Mouse (Mus musculus): Measurements from ENCODE around the gene Serpina6.
"Not testable (repeated sequence)": the region's sequence is repeated elsewhere in the genome, so short reads cannot be mapped to it uniquely, and the experiment has no call there.

Serpina6 gene

DNA sequence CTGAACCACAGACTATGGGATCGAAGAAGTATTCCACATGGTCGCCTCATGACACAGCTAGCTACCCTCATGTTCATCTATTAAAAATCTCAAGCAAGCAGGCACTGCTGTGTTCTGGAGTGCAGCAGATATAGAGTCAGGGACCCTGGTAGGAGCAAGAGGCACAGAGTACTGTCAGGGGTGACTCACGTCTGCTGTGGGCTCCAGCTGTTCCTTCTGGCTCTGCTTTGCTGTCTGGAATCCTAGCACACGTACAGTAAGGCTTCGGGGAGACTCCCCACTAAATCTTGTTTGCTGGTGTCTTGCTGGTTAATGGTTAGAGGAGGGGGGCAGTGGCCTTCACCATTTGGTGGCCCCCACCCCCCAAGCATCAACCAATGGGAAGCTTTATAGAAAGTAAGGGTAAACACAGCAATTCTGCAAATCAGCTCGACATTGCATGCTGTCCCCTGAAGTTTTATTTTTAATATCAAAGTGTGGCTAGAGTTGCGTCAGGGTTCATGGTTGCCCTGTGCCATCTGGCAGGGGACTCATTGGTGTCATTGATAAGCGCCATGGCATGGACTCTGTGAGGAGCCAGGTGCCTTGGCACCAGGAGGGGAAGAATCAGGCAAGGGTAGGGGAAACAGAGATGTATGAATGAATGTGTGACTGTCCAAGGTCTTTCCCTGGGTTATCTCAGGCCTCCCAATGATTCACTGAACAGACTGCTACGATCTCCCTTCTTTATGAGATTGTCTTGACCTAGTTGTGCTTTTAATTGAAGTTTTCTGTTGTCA lies at the start of gene Serpina6:
Serpina6 (minus strand) TSS at position 365 of the 779 bp plus-strand sequence.
- DNase-seq (ENCODE audit: low read depth, low spot score) = no peak

DNA sequence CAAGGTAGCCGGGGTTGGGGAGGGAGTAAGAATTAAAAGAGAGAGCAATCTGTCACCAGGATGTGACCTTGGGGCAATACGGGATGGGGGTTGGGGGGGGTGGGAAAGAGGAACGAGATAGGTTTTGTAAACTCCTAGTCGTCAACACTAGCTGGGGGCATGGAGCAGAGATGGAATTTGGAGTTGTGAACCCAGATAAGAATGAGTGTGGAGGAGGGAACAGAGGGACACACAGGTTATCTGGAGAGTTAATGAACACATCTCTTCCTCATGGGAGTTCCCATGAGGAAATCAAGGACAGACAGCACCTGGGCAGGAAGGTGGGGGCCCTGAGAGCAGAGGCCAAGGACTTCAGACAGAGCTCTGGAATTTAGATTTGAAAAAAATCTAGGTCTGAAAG lies 49.1 kb upstream of the Serpina6 start:
- no peak for DNase-seq (ENCODE audit: low read depth, low spot score)

DNA sequence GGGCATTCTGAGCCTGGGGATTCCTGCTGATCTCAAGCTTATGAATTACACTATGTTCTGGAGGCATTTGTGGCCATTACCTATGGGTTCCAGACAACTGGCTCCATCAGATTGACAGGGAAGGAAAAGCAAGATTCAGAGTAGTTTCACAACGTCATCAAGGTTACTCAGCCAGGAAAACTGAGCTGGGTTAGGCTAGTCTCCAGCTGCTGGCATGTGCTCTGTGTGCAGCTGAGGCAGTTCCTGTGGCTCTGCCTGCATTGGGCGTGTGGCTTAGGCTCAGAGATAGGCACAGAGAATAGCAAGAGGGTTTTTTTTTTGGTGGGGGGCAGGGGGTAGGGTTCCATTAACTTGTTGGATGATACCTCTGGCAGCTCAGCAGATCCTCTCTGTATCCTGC lies 48.5 kb upstream of the Serpina6 start:
- no peak for DNase-seq (ENCODE audit: low read depth, low spot score)

DNA sequence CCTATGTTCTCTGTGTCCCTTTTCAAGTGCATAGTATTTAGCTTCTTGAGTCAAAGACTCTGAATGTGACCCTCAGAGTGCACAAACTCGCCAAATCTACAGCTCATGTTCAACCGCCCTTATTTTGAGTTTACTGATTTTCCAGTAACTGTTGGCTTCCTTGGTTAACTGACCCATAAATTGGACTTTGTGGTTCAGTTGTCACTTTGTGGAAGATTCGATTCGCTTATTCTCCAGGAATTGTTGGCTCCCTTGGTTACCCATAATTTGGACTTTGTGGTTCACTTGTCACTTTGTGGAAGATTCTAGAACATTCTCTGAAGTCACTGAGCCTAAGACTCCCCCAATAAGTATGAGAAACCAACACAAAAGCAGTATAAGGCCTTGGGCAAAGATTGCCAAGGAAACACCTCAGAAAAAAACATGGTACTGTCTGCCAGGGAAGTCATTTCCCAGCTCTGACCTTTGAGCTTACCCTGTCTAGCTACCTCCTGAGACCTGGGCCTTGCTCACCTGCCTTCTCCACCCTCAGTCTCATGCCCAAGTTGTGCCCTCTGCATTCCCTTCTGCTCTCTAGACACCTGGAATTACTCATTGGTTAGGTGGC lies 43.2 kb upstream of the Serpina6 start:
- DNase-seq (ENCODE audit: low read depth, low spot score) = no peak

DNA sequence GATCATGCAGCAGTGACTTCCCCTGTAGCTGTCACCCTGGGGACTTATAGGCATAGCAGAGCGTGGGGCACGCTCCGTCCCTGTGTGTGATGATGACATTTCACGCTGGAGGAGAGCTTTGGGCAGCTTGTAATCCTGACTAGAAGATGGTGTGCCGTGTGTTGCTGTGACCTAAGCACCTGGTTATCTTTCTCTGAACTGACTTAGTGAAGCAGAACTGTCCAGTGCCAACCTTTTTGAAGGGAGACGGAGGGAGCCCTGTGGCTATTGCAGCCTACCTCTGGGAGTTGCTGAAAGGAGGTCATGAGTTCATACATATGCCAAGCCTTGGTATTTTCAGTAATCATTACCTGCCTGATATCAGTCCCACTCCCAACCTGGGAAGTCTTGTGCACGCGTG lies 38.4 kb upstream of the Serpina6 start, which contains the start of gene Serpina1f:
Serpina1f (minus strand) TSS at position 101 of the 400 bp plus-strand sequence.
- DNase-seq (ENCODE audit: low read depth, low spot score) = no peak

DNA sequence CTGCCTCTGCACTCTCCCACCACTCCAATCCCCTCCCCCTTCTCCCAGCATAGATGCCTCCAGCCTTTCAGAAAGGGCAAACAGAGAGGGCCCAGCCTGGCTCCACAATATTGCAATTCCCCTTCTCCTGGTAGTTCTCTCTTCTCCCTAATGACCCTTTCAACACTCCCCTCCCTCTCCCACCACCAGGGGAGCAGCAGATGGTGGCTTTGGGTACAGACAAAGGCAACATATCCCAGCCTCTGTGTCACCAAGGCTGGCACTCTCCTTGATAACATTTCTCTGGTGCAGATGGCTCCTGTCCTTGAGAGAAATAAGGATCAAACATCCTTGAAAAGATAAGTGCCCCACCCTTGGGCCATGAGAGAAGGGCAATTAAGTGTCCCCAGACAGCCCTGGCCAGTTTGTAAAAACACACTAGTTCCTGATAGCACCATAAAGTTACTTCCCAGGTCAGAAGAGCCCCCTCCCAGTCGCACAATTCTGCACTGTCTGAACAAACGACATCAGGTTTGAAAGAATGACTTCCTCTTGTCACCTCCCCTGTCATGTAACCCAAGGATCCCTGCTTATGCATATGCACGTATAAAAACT lies 31.3 kb upstream of the Serpina6 start:
- no peak for DNase-seq (ENCODE audit: low read depth, low spot score)

DNA sequence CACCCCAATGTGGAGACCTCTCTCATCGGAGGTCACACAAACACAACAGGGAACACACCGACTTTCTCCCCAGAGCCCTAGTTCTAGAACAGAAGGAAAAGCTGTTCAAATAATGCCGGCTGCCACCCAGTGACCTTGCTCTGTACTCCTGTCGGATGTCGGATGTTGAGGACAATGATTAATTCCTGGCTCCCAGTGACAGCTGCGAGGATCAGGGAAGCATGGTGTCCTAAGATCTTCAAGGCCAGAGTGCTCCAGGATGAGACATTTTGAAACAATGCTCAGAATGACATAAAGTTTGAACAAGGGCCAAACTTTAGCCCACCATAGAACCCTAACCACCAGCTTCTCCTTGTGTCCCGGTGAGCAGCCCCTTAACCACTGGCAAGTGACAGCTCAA lies 30.0 kb upstream of the Serpina6 start:
- no peak for DNase-seq (ENCODE audit: low read depth, low spot score)

DNA sequence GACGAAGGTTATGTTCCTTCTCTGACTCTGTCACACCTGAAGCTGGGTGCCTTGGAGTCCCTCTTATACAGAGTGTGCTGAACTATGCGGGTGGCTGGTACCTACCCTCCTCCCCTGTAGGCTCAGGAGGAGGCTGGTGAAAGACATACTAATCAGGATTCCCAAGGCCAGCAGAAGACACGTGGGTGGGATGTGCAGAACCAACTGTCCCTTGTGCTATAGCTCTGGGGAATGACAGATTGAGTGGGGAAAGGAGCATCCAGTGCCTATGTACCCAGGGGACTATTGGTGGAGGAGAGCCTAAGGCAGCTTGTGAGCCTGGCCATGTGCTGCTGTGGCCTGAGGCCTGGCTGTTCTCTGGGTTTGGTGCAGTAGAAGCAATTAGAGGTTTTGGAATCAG lies 29.0 kb upstream of the Serpina6 start:
- DNase-seq (ENCODE audit: low read depth, low spot score) = no peak

DNA sequence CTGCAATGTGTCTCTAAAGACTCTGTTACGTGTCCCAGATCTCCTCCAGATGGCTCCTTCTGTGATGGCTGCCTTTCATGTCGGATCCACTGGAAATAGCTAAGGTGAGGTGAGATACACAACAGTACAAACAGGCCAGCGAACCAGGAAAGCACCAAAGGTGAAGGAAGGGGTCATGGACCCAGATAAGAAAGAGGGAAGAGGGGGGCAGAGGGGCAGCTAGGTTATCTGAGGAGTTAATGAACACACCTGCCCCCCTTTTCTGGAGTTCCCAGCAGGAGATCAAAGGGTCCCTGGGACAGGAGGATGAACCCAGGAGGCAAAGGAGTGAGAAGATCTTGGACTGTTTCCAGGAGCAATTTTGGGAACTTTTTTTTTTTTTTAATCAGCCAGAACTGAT lies 28.4 kb upstream of the Serpina6 start:
- DNase-seq (ENCODE audit: low read depth, low spot score) = no peak

DNA sequence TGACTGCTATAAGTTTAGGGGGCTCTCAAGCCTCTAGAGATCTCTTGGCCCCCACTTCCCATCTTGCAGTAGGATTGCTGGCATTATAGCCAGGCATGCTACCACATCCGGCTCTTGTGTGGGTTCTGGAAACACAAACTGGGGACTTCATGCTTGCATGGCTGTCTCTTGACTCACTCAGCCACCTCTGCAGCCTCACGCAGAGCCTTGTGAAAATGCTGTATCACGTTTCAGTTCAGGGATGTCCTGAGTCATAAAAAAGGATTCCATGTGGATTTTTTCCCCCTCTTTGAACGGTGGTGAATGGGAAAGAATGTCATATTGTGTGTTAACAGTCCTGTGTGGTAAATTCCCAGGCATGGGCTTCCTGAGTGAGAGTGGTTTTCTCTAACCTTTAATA lies 26.8 kb upstream of the Serpina6 start:
- no peak for DNase-seq (ENCODE audit: low read depth, low spot score)

DNA sequence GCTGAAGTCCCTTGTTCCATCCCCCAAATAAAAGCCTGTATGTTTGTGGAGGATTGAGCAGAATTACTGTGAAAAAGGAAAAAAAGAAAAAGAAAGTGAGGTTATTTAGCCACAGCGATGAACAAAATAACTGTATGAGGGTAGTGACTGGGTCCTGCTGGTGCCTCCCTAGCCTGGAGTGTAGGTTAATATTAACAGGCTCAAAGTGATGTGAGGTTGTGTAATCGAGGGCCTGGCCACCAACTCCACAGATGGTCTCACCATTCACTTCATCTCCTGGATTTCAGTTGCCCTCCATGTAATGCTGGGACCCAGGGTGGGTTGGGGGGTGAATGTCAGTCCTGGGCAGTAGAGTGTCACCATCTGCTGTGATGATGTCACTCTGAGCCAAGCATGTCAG lies 24.7 kb upstream of the Serpina6 start:
- no peak for DNase-seq (ENCODE audit: low read depth, low spot score)

DNA sequence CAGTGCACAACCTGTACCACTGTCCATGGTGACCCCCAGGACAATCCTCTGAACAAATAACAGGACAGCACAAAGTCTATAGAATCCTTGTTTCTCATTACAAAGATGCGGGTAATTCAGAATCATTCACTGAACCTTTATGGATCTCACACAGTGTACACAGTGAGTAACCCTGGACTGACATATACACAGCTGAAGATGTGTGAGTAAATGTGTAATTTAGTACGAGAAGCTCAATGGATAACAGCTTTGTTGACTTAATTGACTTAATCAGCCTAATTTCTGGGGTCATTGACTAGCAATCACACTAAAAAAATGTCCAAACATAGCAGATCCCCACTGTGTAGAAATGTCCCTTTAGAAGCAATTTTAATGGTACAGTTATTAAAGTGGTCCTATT lies 24.2 kb upstream of the Serpina6 start:
- DNase-seq (ENCODE audit: low read depth, low spot score) = no peak

DNA sequence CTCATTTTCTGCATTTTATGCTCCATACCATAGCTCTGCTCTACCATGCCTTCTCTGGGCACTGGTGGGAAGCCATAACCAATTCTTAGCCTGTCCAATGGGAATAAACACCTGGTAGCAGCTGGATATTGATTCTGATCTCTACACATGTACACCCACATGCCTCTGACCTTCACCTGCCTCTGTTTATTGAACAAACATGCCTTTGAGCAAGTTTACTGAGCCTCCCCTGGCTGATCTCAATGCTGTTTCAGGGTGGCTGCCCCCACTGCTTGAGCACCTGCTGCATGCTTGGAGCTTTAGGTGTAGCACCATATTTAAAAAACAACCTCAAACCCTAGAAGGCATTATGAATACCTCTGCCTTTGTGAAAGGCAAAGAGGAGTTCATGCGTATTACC lies 22.8 kb upstream of the Serpina6 start:
- DNase-seq (ENCODE audit: low read depth, low spot score) = not testable (repeated sequence)

DNA sequence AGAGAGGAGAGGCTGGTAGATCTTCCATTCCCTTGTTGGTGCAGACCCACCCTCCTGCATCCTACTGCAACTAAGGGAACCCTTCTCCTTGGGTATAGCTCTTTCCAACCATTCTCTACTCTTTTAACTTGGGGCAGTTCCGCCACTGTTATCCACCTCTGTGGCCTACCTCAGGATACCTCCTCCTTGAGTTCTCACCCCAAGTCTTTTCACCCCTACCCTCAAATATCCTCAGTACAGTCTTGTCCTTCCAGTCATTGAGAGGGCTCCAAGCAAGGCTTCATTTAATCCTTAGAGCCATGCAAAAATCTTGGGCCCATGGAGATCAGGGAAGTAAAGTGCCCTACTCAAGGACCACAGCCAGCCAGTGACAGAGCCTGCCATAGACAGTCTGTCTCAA lies 19.0 kb upstream of the Serpina6 start, which contains the start of gene Serpina16:
Serpina16 (minus strand) TSS at position 101 of the 400 bp plus-strand sequence.
- DNase-seq (ENCODE audit: low read depth, low spot score) = no peak

DNA sequence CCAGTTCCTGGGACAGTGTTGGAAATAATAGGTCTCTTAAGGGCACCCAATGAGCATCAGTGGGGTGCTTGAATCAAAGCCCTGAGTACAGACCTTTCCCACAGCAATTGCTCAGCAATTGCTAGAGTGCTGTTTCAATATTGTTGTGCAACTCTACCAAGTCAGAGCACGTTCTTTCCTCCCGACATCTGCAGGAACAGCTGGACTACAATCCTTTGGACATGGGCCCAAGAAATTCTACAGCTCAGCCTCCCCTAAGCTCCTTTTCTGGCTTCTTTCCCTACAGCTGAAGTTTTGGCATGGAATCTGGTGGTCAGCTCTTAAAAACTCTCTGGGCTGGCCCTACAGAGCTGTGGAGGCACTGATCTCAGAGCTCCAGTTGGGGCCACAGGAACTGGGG lies 16.2 kb upstream of the Serpina6 start:
- no peak for DNase-seq (ENCODE audit: low read depth, low spot score)

DNA sequence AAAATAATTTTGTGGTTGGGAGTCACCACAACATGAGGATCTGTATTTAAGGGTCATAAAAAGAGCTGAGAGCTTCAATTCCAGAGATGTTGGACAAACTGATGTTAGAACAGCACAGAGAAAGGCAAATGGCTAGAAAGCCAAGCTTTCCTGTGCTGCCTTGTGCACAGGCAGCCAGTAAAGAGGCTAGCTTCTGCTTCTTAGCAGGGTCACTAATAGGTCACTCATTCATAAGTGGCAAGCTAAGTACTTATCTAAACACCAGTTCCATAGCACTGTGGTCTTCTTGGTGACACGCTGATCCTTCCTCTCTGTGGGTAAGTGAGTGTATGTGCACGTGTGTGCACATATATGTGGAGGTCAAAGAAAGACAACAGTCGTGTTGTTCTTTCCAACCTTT lies 14.5 kb upstream of the Serpina6 start:
- DNase-seq (ENCODE audit: low read depth, low spot score) = no peak

DNA sequence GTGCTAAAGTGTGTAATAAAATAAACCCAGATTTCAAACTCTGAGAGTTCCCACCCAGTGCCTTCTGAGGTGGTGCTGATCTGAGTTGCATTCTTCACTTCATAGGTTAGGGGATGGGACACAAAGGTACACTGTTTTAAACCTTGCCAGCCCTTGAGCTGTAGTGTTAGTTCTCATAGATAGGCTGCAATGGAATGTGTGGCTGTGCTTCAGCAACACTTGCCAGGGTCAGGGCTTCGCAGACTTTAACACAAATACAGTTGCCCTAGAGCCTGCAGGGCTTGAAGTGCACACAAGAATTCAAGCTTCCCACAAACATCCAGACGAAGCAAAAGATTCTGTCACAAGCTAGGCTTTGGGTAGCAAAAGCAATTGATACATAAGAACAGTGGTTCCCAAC lies 14.0 kb upstream of the Serpina6 start:
- no peak for DNase-seq (ENCODE audit: low read depth, low spot score)

DNA sequence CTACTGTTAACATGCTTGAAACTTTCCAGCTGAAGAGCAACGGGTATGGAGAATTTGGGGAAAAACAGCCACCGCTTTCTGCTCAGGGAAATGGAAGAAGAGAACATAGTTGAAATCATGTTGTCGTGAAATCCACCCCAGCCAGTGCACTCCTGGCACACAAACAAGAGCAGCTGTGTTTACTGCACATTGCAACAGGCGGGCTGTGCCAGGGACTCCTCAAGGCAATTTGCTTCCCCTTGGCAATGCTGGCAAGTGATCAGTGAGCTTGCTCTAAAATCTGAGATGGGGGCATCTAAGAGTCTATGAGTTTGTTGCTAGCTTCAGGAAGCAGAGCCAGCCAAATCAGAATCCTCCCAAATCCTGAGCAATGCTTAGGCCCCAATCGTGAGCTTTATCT lies 13.3 kb upstream of the Serpina6 start:
- DNase-seq (ENCODE audit: low read depth, low spot score) = no peak

DNA sequence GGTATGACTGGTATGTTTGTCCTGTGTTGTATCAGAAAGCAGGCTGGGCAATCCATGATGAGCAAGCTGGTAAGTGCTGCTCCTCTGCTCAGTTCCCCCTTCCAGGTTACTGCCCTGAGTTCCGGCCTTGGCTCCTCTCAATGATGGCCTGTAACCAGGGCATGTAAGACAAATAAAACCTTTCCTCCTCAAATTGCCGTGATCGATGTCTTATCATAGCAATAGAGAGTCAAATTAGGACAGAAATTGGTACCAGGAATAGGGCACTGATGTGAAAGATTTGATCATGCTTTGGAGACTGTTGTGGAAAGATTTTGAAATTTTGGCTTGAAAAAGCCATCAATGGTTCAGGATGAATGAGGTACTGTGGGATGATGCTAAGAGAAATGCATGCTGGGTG lies 8.3 kb upstream of the Serpina6 start:
- no peak for DNase-seq (ENCODE audit: low read depth, low spot score)

DNA sequence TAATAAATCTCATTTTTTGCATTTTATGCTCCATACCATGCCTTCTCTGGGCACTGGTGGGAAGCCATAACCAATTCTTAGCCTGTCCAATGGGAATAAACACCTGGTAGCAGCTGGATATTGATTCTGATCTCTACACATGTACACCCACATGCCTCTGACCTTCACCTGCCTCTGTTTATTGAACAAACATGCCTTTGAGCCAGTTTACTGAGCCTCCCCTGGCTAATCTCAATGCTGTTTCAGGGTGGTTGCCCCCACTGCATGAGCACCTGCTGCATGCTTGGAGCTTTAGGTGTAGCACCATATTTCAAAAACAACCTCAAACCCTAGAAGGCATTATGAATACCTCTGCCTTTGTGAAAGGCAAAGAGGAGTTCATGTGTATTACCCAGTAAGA lies 5.0 kb upstream of the Serpina6 start:
- DNase-seq (ENCODE audit: low read depth, low spot score) = not testable (repeated sequence)

DNA sequence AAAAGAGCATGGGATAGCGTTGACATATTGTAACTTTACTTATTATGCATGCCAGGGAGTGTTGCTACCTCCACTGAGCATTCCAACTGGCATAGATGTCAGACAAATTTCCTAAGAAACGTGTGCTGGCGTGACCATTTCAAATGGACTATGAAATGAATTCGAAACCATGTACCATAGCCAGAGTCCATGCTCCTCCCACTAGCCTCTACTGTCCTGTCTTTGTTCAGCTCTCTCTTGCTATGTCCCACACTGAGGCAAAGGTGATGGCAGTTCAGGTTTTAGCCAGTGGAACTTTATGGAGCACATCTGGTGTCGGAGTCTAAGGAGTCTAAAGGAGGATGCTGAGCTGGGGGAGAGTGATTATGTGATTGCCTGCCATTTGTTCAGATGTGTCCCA lies 3.1 kb upstream of the Serpina6 start:
- DNase-seq (ENCODE audit: low read depth, low spot score) = no peak

DNA sequence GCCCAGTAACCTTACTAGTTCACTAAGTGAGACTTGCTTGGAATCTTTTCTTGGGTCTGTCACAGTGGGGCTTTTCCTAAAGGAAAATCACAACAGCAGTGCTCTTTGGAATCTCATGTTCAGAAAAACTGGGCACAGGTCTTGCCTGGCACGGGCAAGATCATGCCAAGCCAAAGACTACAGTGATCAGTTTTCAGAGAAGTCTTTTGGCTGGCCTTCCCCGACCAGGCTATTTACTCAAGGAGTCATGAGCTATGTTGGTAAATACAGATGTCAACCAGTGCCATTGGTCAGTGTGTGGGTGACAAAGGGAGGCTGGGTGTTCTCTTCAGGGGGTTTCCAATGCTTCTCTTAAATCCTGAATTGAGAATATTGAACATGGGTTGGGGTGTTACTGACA lies 2.2 kb upstream of the Serpina6 start:
- no peak for DNase-seq (ENCODE audit: low read depth, low spot score)

DNA sequence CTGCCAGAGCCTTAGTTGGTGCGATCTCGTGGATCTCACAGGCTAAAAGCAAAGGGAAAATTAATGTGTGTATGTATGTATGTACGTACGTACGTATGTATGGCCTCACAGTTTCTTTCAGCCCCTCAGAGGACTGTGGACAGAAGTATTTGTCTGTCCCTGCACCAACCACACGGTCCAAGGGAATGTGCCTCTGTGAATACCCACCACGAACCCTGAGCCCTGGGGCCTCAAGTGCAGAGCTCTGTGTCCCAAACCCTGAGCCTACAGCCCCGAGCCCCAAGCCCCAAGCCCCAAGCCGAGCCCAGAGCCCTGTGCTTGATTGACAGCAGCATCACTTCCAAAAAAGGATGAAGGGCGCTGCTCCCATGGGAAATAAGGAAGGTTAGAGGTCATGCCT lies 979 bp upstream of the Serpina6 start:
- no peak for DNase-seq (ENCODE audit: low read depth, low spot score)
